ENCODE assay signal across 8 mouse cellular contexts in genomic region chr2:32587731-32588321, GRCm38 (mm10). TPM values are rescaled to one million over a fixed set of nuclear protein-coding genes. Genes with fewer than 3 reads are reported as not detected.
DNase-seq lines count a peak whose midpoint lies in the region; ATAC-seq and TF ChIP-seq lines count a peak whose summit lies in the region.

No protein-coding gene starts in this region.

- WGBS in kidney, embryonic 16.5 days, result 18% methylated on average over 9 of the region's 9 CpGs
- 27% methylated on average over 9 of the region's 9 CpGs for WGBS in stomach, embryonic 16.5 days

- peaks cover 17% of the 10 kb centered on the region for H3K27me3 ChIP-seq in E14TG2a.4 (ENCODE audit: insufficient read depth, low read length)
- H3K27me3 ChIP-seq in kidney, embryonic 16.5 days (ENCODE audit: insufficient read depth, low read length), result no peaks in the 10 kb centered on the region
- H3K27me3 ChIP-seq in stomach, embryonic 16.5 days (ENCODE audit: control insufficient read depth, insufficient read depth, low read length), result no peaks in the 10 kb centered on the region

- H3K27ac ChIP-seq in brown adipose tissue, adult 24 weeks (replicated peaks; ENCODE audit: low read depth, low read length), result peak overlapping the region; percentile 99
- peak overlapping the region; percentile 72; the same call in 1 of the 2 replicates for H3K27ac ChIP-seq in kidney, embryonic 16.5 days (ENCODE audit: low read length)
- peak overlapping the region; percentile 76 for H3K27ac ChIP-seq in stomach, embryonic 16.5 days (ENCODE audit: low read length)

- peak overlapping the region; percentile 71 for H3K4me2 ChIP-seq in kidney, embryonic 16.5 days (replicated peaks; ENCODE audit: low read depth, low read length)
- peak overlapping the region; percentile 71 for H3K4me2 ChIP-seq in stomach, embryonic 16.5 days (ENCODE audit: low read depth, low read length)

- H3K9ac ChIP-seq in kidney, embryonic 16.5 days (replicated peaks; ENCODE audit: low read length), result peak overlapping the region; percentile 80
- H3K9ac ChIP-seq in stomach, embryonic 16.5 days (ENCODE audit: low read length), result peak overlapping the region; percentile 79

- peaks cover 13% of the 10 kb centered on the region; the same call in 1 of the 2 replicates for H3K36me3 ChIP-seq in E14TG2a.4 (ENCODE audit: insufficient read depth, low read length)
- no peaks in the 10 kb centered on the region for H3K36me3 ChIP-seq in kidney, embryonic 16.5 days (ENCODE audit: insufficient read depth, low read length)
- no peaks in the 10 kb centered on the region for H3K36me3 ChIP-seq in stomach, embryonic 16.5 days (ENCODE audit: control insufficient read depth, insufficient read depth, low read length)

- H3K4me1 ChIP-seq in E14TG2a.4 (replicated peaks; ENCODE audit: low read depth, low read length), result peaks cover 46% of the 10 kb centered on the region
- peaks cover 4% of the 10 kb centered on the region for H3K4me1 ChIP-seq in brown adipose tissue, adult 24 weeks (ENCODE audit: control insufficient read depth, insufficient read depth, insufficient read length, low read length)
- H3K4me1 ChIP-seq in kidney, embryonic 16.5 days (ENCODE audit: insufficient read depth, low read length), result peaks cover 20% of the 10 kb centered on the region
- peaks cover 18% of the 10 kb centered on the region for H3K4me1 ChIP-seq in stomach, embryonic 16.5 days (ENCODE audit: control insufficient read depth, insufficient read depth, low read length)

- no peak for TF ChIP-seq CTCF in E14TG2a.4 (conservative IDR thresholded peaks at IDR 0.05; ENCODE audit: low read length)

- no peak for ATAC-seq in kidney, embryonic 16.5 days (ENCODE audit: low FRiP score, low TSS enrichment)
- ATAC-seq in megakaryocyte progenitor cell, adult 5-6 weeks (replicated peaks; ENCODE audit: poor library complexity), result peak; percentile 49
- ATAC-seq in stomach, embryonic 16.5 days (ENCODE audit: insufficient read depth, low FRiP score), result no peak

- H3K9me3 ChIP-seq in E14TG2a.4 (ENCODE audit: low read length), result no peaks in the 10 kb centered on the region
- no peaks in the 10 kb centered on the region for H3K9me3 ChIP-seq in kidney, embryonic 16.5 days (ENCODE audit: low read length)
- no peaks in the 10 kb centered on the region for H3K9me3 ChIP-seq in stomach, embryonic 16.5 days (replicated peaks; ENCODE audit: control insufficient read depth, low read length)

- DNase-seq in heart, adult 9 months (ENCODE audit: low spot score in 2 of 2), result peak; percentile 69 to 81
- DNase-seq in ovary, adult 18-20 months (ENCODE audit: low spot score), result no peak
- DNase-seq in frontal cortex, postnatal 25 days (ENCODE audit: low spot score in 2 of 2), result no peak

- H3K4me3 ChIP-seq in E14TG2a.4 (replicated peaks; ENCODE audit: low read length), result peak overlapping the region; percentile 81
- H3K4me3 ChIP-seq in brown adipose tissue, adult 24 weeks (ENCODE audit: insufficient read depth, low read depth, low read length), result peak overlapping the region; percentile 84
- H3K4me3 ChIP-seq in kidney, embryonic 16.5 days (ENCODE audit: low read length), result peak overlapping the region; percentile 63
- peak overlapping the region; percentile 64 for H3K4me3 ChIP-seq in stomach, embryonic 16.5 days (replicated peaks; ENCODE audit: low read length)

RNA-seq across cellular contexts. Expression of gene St6galnac4, which starts 0.9 kb away (rescaled TPM):
- polyA plus RNA-seq in brown adipose tissue, adult 24 weeks (2012; ENCODE audit: insufficient read depth, insufficient read length, missing spikeins), result 2.4 and 3.0 TPM in 2 replicates
- polyA plus RNA-seq in kidney, embryonic 16.5 days (2015; fragmentation: Nextera tagmentation; extraction: Ambion mirVana), result 24.7 TPM in 2 replicates
- total RNA-seq in megakaryocyte progenitor cell, adult 5-6 weeks (2015), result 26.2 and 33.1 TPM in 2 replicates
- total RNA-seq in megakaryocyte progenitor cell, adult 5-6 weeks (2017), result 38.7 and 40.4 TPM in 2 replicates
- 19.8 and 22.9 TPM in 2 replicates for polyA plus RNA-seq in stomach, embryonic 16.5 days (2015; fragmentation: Nextera tagmentation; extraction: Ambion mirVana)

RNA-seq across cellular contexts. Expression of gene St6galnac6, which starts 11.7 kb away (rescaled TPM):
- 79.5 and 87.3 TPM in 2 replicates for polyA plus RNA-seq in brown adipose tissue, adult 24 weeks (2012; ENCODE audit: insufficient read depth, insufficient read length, missing spikeins)
- 18.5 and 18.6 TPM in 2 replicates for polyA plus RNA-seq in kidney, embryonic 16.5 days (2015; fragmentation: Nextera tagmentation; extraction: Ambion mirVana)
- 7.9 and 9.4 TPM in 2 replicates for total RNA-seq in megakaryocyte progenitor cell, adult 5-6 weeks (2015)
- 19.0 and 24.4 TPM in 2 replicates for total RNA-seq in megakaryocyte progenitor cell, adult 5-6 weeks (2017)
- 17.1 and 18.5 TPM in 2 replicates for polyA plus RNA-seq in stomach, embryonic 16.5 days (2015; fragmentation: Nextera tagmentation; extraction: Ambion mirVana)

RNA-seq across cellular contexts. Expression of gene 9430097D07Rik, which starts 12.3 kb away (rescaled TPM):
- polyA plus RNA-seq in brown adipose tissue, adult 24 weeks (2012; ENCODE audit: insufficient read depth, insufficient read length, missing spikeins), result not detected in 2 replicates
- 0.12 and 0.16 TPM in 2 replicates for polyA plus RNA-seq in kidney, embryonic 16.5 days (2015; fragmentation: Nextera tagmentation; extraction: Ambion mirVana)
- total RNA-seq in megakaryocyte progenitor cell, adult 5-6 weeks (2015), result not detected in 2 replicates
- not detected in 2 replicates for total RNA-seq in megakaryocyte progenitor cell, adult 5-6 weeks (2017)
- 0.10 and 0.15 TPM in 2 replicates for polyA plus RNA-seq in stomach, embryonic 16.5 days (2015; fragmentation: Nextera tagmentation; extraction: Ambion mirVana)

RNA-seq across cellular contexts. Expression of gene Pip5kl1, which starts 13.2 kb away (rescaled TPM):
- polyA plus RNA-seq in brown adipose tissue, adult 24 weeks (2012; ENCODE audit: insufficient read depth, insufficient read length, missing spikeins), result not detected in 2 replicates
- polyA plus RNA-seq in kidney, embryonic 16.5 days (2015; fragmentation: Nextera tagmentation; extraction: Ambion mirVana), result 2.5 and 2.6 TPM in 2 replicates
- total RNA-seq in megakaryocyte progenitor cell, adult 5-6 weeks (2015), result not detected in 2 replicates
- total RNA-seq in megakaryocyte progenitor cell, adult 5-6 weeks (2017), result not detected in 2 replicates
- polyA plus RNA-seq in stomach, embryonic 16.5 days (2015; fragmentation: Nextera tagmentation; extraction: Ambion mirVana), result 0.56 and 0.67 TPM in 2 replicates

RNA-seq across cellular contexts. Expression of gene Dpm2, which starts 17.2 kb away (rescaled TPM):
- polyA plus RNA-seq in brown adipose tissue, adult 24 weeks (2012; ENCODE audit: insufficient read depth, insufficient read length, missing spikeins), result 31.2 and 37.5 TPM in 2 replicates
- 106 and 108 TPM in 2 replicates for polyA plus RNA-seq in kidney, embryonic 16.5 days (2015; fragmentation: Nextera tagmentation; extraction: Ambion mirVana)
- total RNA-seq in megakaryocyte progenitor cell, adult 5-6 weeks (2015), result 76.6 and 87.2 TPM in 2 replicates
- total RNA-seq in megakaryocyte progenitor cell, adult 5-6 weeks (2017), result 26.5 and 32.3 TPM in 2 replicates
- 104 and 106 TPM in 2 replicates for polyA plus RNA-seq in stomach, embryonic 16.5 days (2015; fragmentation: Nextera tagmentation; extraction: Ambion mirVana)

Comparison
In these comparisons a context has a peak if more than half of its experiments do, and no peak if none do; other contexts are left out.
1. DNase-seq: peak in heart, adult 9 months (2 of 2); none in ovary, adult 18-20 months (single experiment) and frontal cortex, postnatal 25 days (0 of 2).
2. Peak in every context shown above with its lines, with median percentiles within 50 percentile points of each other: H3K4me3 ChIP-seq and H3K27ac ChIP-seq.